Mouse (Mus musculus) bone marrow macrophage, adult 2 months (primary cell): ENCODE data around the gene Ttll12.

Experiments used
- CTCF ChIP-seq: IDR thresholded peaks from 2 replicates; pipeline ENCODE4 v1.5.1; 2012; ENCODE audit warnings: low read depth, mild to moderate bottlenecking, low read length, moderate library complexity
- POLR2A ChIP-seq: IDR thresholded peaks from 2 replicates; pipeline ENCODE4 v1.6.1; 2012; ENCODE audit warnings: mild to moderate bottlenecking, low read depth, low read length, borderline replicate concordance

DNA sequence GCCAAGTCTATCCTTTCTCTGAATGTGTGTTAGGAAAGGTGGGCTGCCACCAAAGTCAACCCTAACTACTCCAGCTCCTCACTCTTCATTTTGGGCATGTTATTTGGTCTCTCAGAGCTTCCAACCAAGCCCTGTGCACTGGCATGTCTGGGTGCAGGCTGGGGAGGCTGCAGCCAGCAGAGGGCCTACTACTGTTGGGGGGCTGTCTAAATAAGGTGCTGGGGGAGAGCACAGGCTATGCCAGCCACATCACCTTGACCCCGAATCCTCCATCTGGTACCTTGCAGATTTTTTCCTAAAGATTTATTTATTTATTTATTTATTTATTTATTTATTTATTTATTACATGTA lies 8.1 kb upstream of the Ttll12 start:
- TF ChIP-seq CTCF: no peak
- TF ChIP-seq POLR2A: no peak
